Mouse (Mus musculus) CH12.LX (cell line): ENCODE results near the gene Slc12a7. TPM values are rescaled to one million over a fixed set of nuclear protein-coding genes. Genes with fewer than 3 reads are reported as not detected.
A peak's percentile ranks its signal among the peaks of the same experiment; 100 is the strongest.

Experiments
- DNase-seq: peaks from one replicate; pipeline ENCODE4 v3.0.0-alpha.2; 2013; ENCODE audit errors: extremely low read depth
- H3K27ac ChIP-seq: 2 replicates; pipeline ENCODE4 v1.5.1; 2012; ENCODE audit warnings: low read depth, mild to moderate bottlenecking, control low read depth, moderate library complexity; ENCODE audit not compliant: insufficient read depth
- H3K27me3 ChIP-seq: replicated peaks from 2 replicates; pipeline ENCODE3; 2012; ENCODE audit warnings: inconsistent platforms
- H3K36me3 ChIP-seq, 2 experiments: replicated peaks in 1 of 2; 2 replicates each; pipeline versions ENCODE3 to v1.6.1; 2012; ENCODE audit warnings: inconsistent platforms in 1 of 2, low read length in 1 of 2, mild to moderate bottlenecking in 1 of 2, mixed read lengths in 1 of 2, moderate library complexity in 1 of 2; ENCODE audit not compliant: control insufficient read depth in 1 of 2, insufficient read depth in 1 of 2
- H3K4me1 ChIP-seq, 2 experiments: 2 replicates each; pipeline ENCODE4 v1.6.1; 2012; ENCODE audit warnings: inconsistent platforms in 1 of 2, moderate library complexity in 1 of 2; ENCODE audit not compliant: insufficient read depth in 2 of 2, control insufficient read depth in 1 of 2
- H3K4me2 ChIP-seq: 2 replicates; pipeline ENCODE4 v1.6.1; 2012; ENCODE audit warnings: low read depth, mild to moderate bottlenecking, control low read depth; ENCODE audit not compliant: poor library complexity, insufficient read depth, severe bottlenecking
- H3K4me3 ChIP-seq, 3 experiments: fragments of 150-350 bp in 1 of 3; sonication (generic) in 1 of 3; replicated peaks in 1 of 3; 2 replicates each; pipeline versions ENCODE3 to v1.5.1; 2011 to 2012; ENCODE audit warnings: low read depth in 2 of 3, low read length in 2 of 3, mild to moderate bottlenecking in 2 of 3, moderate library complexity in 2 of 3, control low read depth in 1 of 3, improper control_type of control experiment in 1 of 3, inconsistent platforms in 1 of 3, mixed read lengths in 1 of 3; ENCODE audit not compliant: poor library complexity in 1 of 3
- H3K79me2 ChIP-seq: replicated peaks from 2 replicates; pipeline ENCODE4 v1.6.1; 2012; ENCODE audit warnings: mild to moderate bottlenecking, moderate library complexity; ENCODE audit not compliant: control insufficient read depth, poor library complexity, insufficient read depth, severe bottlenecking; ENCODE audit errors: extremely low read depth
- H3K9ac ChIP-seq: 2 replicates; pipeline ENCODE4 v1.6.1; 2012; ENCODE audit warnings: low read depth, mild to moderate bottlenecking, control low read depth, moderate library complexity; ENCODE audit not compliant: insufficient read depth
- H3K9me3 ChIP-seq: replicated peaks from 2 replicates; pipeline ENCODE3; 2012; ENCODE audit warnings: low read length, inconsistent platforms, mixed read lengths
- BHLHE40 ChIP-seq: IDR thresholded peaks from 2 replicates; pipeline ENCODE4 v1.6.1; 2011; ENCODE audit warnings: mild to moderate bottlenecking, low read depth, low read length, improper control_type of control experiment
- CHD2 ChIP-seq: IDR thresholded peaks from 2 replicates; pipeline ENCODE4 v1.6.1; 2011; ENCODE audit warnings: low read length, improper control_type of control experiment
- CTCF ChIP-seq, 2 experiments: IDR thresholded peaks in 1 of 2; conservative IDR thresholded peaks in 1 of 2; 2 replicates each; pipeline ENCODE4 v1.5.1; 2011 to 2012; ENCODE audit warnings: low read depth in 2 of 2, low read length in 2 of 2, improper control_type of control experiment in 1 of 2, inconsistent platforms in 1 of 2, mild to moderate bottlenecking in 1 of 2, moderate library complexity in 1 of 2
- E2F4 ChIP-seq: IDR thresholded peaks from 2 replicates; pipeline ENCODE4 v1.6.1; 2011; ENCODE audit warnings: low read depth, low read length, improper control_type of control experiment; ENCODE audit not compliant: insufficient replicate concordance
- ELF1 ChIP-seq: IDR thresholded peaks from 2 replicates; pipeline ENCODE4 v1.6.1; 2014; ENCODE audit warnings: low read depth, mild to moderate bottlenecking, inconsistent platforms, low read length, improper control_type of control experiment
- EP300 ChIP-seq: IDR thresholded peaks from 2 replicates; pipeline ENCODE4 v1.6.1; 2011; ENCODE audit warnings: low read length, improper control_type of control experiment
- ETS1 ChIP-seq: conservative IDR thresholded peaks from 2 replicates; pipeline ENCODE4 v1.6.1; 2012; ENCODE audit warnings: low read depth, mild to moderate bottlenecking, inconsistent platforms, low read length, improper control_type of control experiment, moderate library complexity
- HCFC1 ChIP-seq: IDR thresholded peaks from 2 replicates; pipeline ENCODE4 v1.6.1; 2012; ENCODE audit warnings: low read depth, mild to moderate bottlenecking, inconsistent platforms, low read length, improper control_type of control experiment
- KAT2A ChIP-seq: IDR thresholded peaks from 2 replicates; pipeline ENCODE4 v1.6.1; 2012; ENCODE audit warnings: low read length, improper control_type of control experiment, inconsistent platforms; ENCODE audit not compliant: insufficient replicate concordance
- MAFK ChIP-seq: IDR thresholded peaks from 2 replicates; pipeline ENCODE4 v1.6.1; 2011; ENCODE audit warnings: low read length, improper control_type of control experiment; ENCODE audit not compliant: insufficient replicate concordance
- MEF2A ChIP-seq: IDR thresholded peaks from 2 replicates; pipeline ENCODE4 v1.6.1; 2014; ENCODE audit warnings: low read depth, mild to moderate bottlenecking, inconsistent platforms, low read length, improper control_type of control experiment, borderline replicate concordance
- MYC ChIP-seq: IDR thresholded peaks from 2 replicates; pipeline ENCODE4 v1.6.1; 2011; ENCODE audit warnings: low read depth, mild to moderate bottlenecking, improper control_type of control experiment, low read length
- NELFE ChIP-seq: IDR thresholded peaks from 2 replicates; pipeline ENCODE4 v1.6.1; 2011; ENCODE audit warnings: low read depth, low read length, improper control_type of control experiment
- NRF1 ChIP-seq: IDR thresholded peaks from 2 replicates; pipeline ENCODE4 v1.6.1; 2014; ENCODE audit warnings: low read depth, mild to moderate bottlenecking, inconsistent platforms, low read length, improper control_type of control experiment, moderate library complexity
- PAX5 ChIP-seq: IDR thresholded peaks from 2 replicates; pipeline ENCODE4 v1.6.1; 2012; ENCODE audit warnings: low read length, inconsistent platforms, mixed read lengths
- RAD21 ChIP-seq: IDR thresholded peaks from 2 replicates; pipeline ENCODE4 v1.6.1; 2011; ENCODE audit warnings: low read depth, mild to moderate bottlenecking, low read length, improper control_type of control experiment, moderate library complexity
- RCOR1 ChIP-seq: conservative IDR thresholded peaks from 2 replicates; pipeline ENCODE4 v1.6.1; 2012; ENCODE audit warnings: low read depth, mild to moderate bottlenecking, inconsistent platforms, low read length, improper control_type of control experiment
- SIN3A ChIP-seq: IDR thresholded peaks from 2 replicates; pipeline ENCODE4 v1.6.1; 2012; ENCODE audit warnings: low read length, improper control_type of control experiment, inconsistent platforms
- SMC3 ChIP-seq: IDR thresholded peaks from 2 replicates; pipeline ENCODE4 v1.6.1; 2011; ENCODE audit warnings: low read depth, low read length, improper control_type of control experiment
- TCF12 ChIP-seq: IDR thresholded peaks from 2 replicates; pipeline ENCODE4 v1.6.1; 2014; ENCODE audit warnings: low read depth, mild to moderate bottlenecking, inconsistent platforms, low read length, improper control_type of control experiment
- UBTF ChIP-seq: IDR thresholded peaks from 2 replicates; pipeline ENCODE4 v1.6.1; 2012; ENCODE audit warnings: low read depth, mild to moderate bottlenecking, inconsistent platforms, low read length, improper control_type of control experiment, moderate library complexity
- USF1 ChIP-seq: IDR thresholded peaks from 2 replicates; pipeline ENCODE4 v1.6.1; 2014; ENCODE audit warnings: low read depth, mild to moderate bottlenecking, inconsistent platforms, low read length, improper control_type of control experiment
- ZKSCAN1 ChIP-seq: IDR thresholded peaks from 2 replicates; pipeline ENCODE4 v1.6.1; 2012; ENCODE audit warnings: low read depth, inconsistent platforms, low read length, improper control_type of control experiment, borderline replicate concordance
- ZMIZ1 ChIP-seq: IDR thresholded peaks from 2 replicates; pipeline ENCODE4 v1.6.1; 2012; ENCODE audit warnings: low read depth, mild to moderate bottlenecking, inconsistent platforms, low read length, improper control_type of control experiment
- dilution Hi-C: fragments of 300-500 bp; cut with MboI; formaldehyde crosslinking; loops from 2 replicates; pipeline ENCODE4 v1.14.3; 2020; ENCODE audit warnings: low sequenced_read_pairs; ENCODE audit not compliant: extremely low pct_unique_long_range_greater_than_20kb, extremely low pct_ligation_motif_present
- in situ Hi-C: fragments of 300-500 bp; cut with MboI; formaldehyde crosslinking; loops from 3 replicates; pipeline ENCODE4 v1.14.3; 2019; ENCODE audit warnings: low sequenced_read_pairs, low pct_ligation_motif_present, low pct_unique_long_range_greater_than_20kb, mixed read lengths
- polyA plus RNA-seq: library from polyadenylated mRNA; unstranded; fragments of >175 nt; gene quantifications from 2 replicates; pipeline ENCODE4 v1.2.1, GENCODE M21; 2012; ENCODE audit warnings: low read depth; ENCODE audit not compliant: insufficient read length
- total RNA-seq, 2 experiments: library from RNA; depleted of rRNA; stranded (reverse); fragments of 300-350 nt in 1 of 2; fragments of >200 nt in 1 of 2; gene quantifications; 2 replicates each; pipeline ENCODE4 v1.2.3; 2012 to 2014

Gene Slc12a7
- total and polyA plus RNA-seq, 3 experiments: 1.0 to 5.8 (median 2.5) TPM

DNA sequence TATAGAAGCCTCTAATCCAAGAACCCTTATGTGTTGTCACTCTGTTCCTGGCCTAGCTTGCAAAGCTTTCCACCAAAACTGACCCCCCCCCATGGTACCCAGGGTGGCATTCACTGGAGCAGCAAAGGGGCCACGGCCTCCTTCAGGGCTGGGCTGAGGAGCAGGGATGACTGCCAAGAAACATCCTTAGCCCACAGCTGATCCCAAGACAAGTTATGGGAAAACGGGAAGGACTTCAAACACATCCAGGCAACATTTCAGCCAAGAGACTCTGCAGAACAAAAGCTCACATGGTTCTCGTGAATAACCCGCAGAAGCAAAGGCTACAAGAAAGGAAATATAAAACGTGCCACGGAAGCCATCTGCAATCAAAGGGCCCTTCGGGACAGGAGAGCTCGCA lies 94.3 kb downstream of the Slc12a7 start:
- dilution Hi-C loops (no loop called here), in situ Hi-C loops (loop anchor here (10.0 kb wide), 1 partner anchor 102 kb away; no protein-coding TSS in a partner anchor)
- Histone ChIP-seq H3K27ac (no peak overlapping the region), H3K27me3 (no peaks in the 10 kb centered on the region), H3K9ac (no peak overlapping the region), H3K4me1 (no peaks in the 10 kb centered on the region), H3K4me2 (no peak overlapping the region), H3K36me3 (no peaks in the 10 kb centered on the region), H3K79me2 (no peaks in the 10 kb centered on the region), H3K9me3 (no peaks in the 10 kb centered on the region), H3K4me3 (no peak overlapping the region)
- no peak for TF ChIP-seq BHLHE40
- TF ChIP-seq USF1: no peak
- TF ChIP-seq MEF2A: no peak
- DNase-seq: no peak

DNA sequence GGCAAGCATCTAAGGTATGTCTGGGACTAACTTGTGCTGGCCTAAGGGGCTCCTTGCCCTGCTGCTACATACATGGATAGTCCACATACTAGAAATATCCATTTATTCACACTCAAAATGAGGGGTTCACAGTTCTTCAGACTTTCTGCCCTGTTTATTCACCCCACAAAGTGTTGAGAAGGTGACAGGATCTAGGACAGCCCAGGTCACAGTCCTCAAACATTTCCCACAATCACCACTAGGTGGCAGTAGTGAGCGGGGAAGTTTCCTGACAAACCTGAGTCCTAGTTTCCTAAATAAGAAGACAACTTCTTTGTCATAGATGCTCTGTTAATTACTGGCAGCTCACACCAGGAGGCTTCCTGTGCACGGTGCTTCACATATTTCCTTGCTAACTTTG lies 98.6 kb downstream of the Slc12a7 start:
- dilution Hi-C loops: no loop called here
- peaks cover 0 to 3% of the 10 kb centered on the region in 2 experiments; a peak in 2 of 4 replicates for H3K4me1 ChIP-seq
- in situ Hi-C loops: loop anchor here (5.0 kb wide), 1 partner anchor 76 kb away; no protein-coding TSS in a partner anchor
- no peaks in the 10 kb centered on the region for H3K36me3 ChIP-seq
- H3K9ac ChIP-seq: no peak overlapping the region
- H3K79me2 ChIP-seq: no peaks in the 10 kb centered on the region
- H3K27me3 ChIP-seq: peaks cover 12% of the 10 kb centered on the region
- H3K27ac ChIP-seq: no peak overlapping the region
- DNase-seq: peak; percentile 63
- TF ChIP-seq TCF12 (no peak), HCFC1 (no peak), ZKSCAN1 (no peak), CTCF (conservative IDR thresholded peaks at IDR 0.05 in 1 of 2, IDR thresholded peaks at IDR 0.05 in 1 of 2; ENCODE audit: low read depth in 2 of 2, low read length in 2 of 2) (peak; percentile 79 to 98), SMC3 (peak; percentile 73), EP300 (no peak), RAD21 (peak; percentile 45)
- no peak overlapping the region for H3K4me2 ChIP-seq
- no peaks in the 10 kb centered on the region for H3K9me3 ChIP-seq
- H3K4me3 ChIP-seq: no peak overlapping the region

DNA sequence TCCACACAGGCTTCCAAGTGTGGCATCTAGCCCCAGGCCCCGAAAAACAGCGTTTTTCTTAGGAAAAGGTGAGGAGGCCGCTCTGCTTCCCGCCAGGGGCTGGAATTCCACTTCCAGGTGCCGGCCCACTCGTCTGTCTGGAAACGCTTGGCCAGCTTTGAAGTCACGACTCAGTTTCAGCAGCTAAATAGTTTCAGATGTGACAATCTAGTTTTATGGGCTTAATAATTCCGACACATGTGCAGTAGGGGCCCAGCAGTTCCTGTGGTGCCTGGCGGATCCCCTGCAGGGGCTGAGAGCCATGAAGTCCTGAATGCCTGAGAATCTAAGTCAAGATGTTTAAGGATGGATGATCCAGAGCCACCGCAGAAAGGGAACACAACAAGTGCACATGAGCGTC lies 100.9 kb downstream of the Slc12a7 start:
- Histone ChIP-seq H3K27me3 (peaks cover 25% of the 10 kb centered on the region), H3K9ac (no peak overlapping the region), H3K9me3 (no peaks in the 10 kb centered on the region), H3K4me2 (no peak overlapping the region), H3K4me3 (no peak overlapping the region), H3K36me3 (no peaks in the 10 kb centered on the region), H3K79me2 (no peaks in the 10 kb centered on the region), H3K4me1 (peaks cover 0 to 3% of the 10 kb centered on the region in 2 experiments; a peak in 2 of 4 replicates), H3K27ac (no peak overlapping the region)
- in situ Hi-C loops (loop anchor here (5.0 kb wide), 1 partner anchor 73 kb away; no protein-coding TSS in a partner anchor), dilution Hi-C loops (no loop called here)
- TF ChIP-seq TCF12 (no peak), RAD21 (no peak), ELF1 (no peak), UBTF (no peak), KAT2A (no peak), NRF1 (no peak), NELFE (no peak), HCFC1 (no peak), ZMIZ1 (no peak), CHD2 (no peak), PAX5 (no peak), ZKSCAN1 (no peak), MAFK (no peak), ETS1 (no peak), E2F4 (no peak), MYC (no peak), BHLHE40 (no peak), RCOR1 (no peak), SIN3A (no peak), SMC3 (no peak)
- no peak for DNase-seq
